Mouse (Mus musculus) CD4-positive, CD25-positive, alpha-beta regulatory T cell, adult 2 months (primary cell): ENCODE results near the gene Gngt1.

Experiments used
- DNase-seq: peaks from one replicate; pipeline ENCODE4 v3.0.0-alpha.2; 2012; ENCODE audit warnings: low read depth, low spot score

Gngt1 gene

DNA sequence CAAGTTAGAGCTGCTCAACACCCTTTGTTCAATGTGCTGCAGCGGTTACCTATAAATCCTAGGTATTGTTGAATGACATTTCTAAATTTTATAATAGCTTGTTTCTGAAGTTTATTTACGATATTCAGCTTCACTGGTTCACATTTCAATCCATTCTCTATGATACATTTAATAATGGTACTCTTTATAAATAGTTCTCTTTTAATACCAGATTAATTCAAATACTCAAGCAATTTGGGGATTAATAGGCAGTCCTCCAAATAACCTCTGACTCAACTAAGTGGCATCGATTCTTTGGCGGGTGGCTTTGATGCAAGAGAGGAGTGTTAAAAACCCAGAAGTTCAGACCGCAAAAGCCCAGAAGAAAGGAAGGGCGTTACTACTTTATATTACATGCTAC, at the start of gene Gngt1:
Gene Gngt1, plus strand, starts transcription at position 301 of the 400 bp plus-strand sequence.
- DNase-seq: no peak

GRCm38 (mm10) chr6:3954969-3955368, 38.6 kb upstream of the Gngt1 start:
- DNase-seq: no peak

DNA sequence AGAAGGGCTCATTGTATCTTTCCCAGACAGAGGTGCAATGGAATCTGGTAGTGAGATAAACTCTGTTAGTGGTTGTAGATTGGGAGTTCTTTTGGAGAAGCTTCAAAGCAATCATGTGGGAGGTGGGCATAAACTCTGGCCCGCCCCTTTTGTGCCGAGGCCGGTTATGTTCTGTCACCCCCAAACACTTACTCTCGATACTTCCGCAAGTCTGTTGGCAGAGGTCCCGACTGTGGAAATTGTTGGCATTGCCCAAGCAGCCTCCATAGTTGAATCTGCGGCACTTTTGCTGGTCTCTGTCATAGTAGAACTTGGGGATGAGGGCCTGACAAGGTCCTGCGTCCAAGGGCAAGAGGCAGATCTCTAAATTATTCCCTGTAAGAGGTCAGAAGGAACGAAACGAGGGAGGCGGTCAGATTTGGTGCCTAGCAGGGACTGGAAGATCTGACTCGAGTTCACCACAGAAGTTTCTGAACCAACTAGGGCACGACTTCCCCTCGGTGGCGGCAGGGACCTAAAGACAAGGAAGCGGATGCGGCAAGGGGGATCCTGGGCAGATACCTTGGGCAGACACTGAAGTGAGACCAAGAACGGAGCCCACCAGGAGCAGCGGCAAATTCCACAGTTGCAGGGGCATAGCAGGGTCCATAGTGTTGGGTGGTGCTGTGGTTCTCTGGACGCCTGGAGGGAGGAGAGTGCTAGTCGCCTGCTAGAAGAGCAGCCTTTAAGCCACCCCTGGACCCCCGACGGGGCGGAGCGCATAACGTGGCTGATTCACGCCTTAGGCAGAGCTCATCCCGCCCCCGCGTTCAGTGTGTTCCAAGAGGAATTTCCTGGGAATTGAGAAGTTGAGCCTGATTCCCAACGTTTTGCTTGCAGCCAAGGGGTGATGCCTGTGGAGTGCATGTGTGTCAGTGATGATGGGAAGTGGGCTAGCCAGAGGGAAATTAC, 25.6 kb upstream of the Gngt1 start:
- no peak for DNase-seq

GRCm38 (mm10) chr6:3973679-3974078, 19.9 kb upstream of the Gngt1 start:
- DNase-seq: no peak

DNA sequence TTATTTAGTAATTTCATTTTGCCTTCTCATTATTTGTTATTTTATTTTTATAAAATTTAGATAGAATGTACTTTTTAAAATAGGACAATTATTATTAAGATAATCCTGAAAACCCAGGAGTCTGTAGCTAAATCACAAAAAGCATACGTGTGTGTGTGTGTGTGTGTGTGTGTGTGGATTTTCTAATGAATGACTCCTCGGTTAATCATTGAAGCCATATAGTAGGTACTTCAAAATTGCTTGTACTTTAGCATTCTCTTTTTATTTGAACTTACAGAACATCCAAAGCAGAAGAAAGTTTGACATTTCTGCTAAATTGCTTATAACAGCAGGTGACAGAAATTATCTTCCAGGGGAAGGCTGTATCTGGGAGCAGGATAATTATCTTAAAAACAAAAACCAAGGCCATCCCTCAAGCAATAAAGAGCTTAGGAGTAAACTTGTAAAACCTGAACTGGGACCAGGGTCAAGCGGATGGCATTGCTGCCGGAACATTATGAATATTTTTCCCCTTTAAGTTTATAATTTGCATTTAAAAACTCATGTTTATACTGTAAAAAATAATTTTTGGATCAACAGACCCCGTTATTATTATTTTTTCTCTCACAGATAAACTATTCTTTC, 10.8 kb upstream of the Gngt1 start:
- no peak for DNase-seq

GRCm38 (mm10) chr6:3988750-3989149, 4.8 kb upstream of the Gngt1 start, which contains the start of gene Tfpi2:
Gene Tfpi2, minus strand, starts transcription at chr6:3988919.
- DNase-seq: no peak

DNA sequence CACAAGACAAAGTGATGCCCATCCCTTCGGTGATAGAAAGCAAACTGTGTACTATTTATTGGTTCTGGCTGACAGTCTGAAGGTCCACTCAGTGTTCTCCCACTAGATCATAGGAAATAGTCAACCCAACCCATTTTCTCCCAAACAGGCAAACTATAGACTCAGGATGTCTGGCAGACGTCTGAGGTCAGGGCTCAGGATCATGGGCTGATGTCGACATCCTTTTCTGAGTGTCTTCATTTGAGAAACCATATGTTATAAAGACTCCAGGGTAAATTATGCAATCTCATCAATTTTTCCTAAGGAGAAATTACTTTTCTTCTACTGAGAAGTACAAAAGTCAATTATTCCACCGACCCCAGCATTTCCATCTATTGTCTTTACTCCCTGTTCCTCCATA, 4.5 kb downstream of the Gngt1 start:
- DNase-seq: no peak

GRCm38 (mm10) chr6:3999296-3999695, 5.7 kb downstream of the Gngt1 start:
- DNase-seq: no peak

- DNase-seq: no peak
These were observed 7.1 kb downstream of the Gngt1 start for GRCm38 (mm10) chr6:4000716-4001115.

- DNase-seq: no peak
These were observed 9.9 kb downstream of the Gngt1 start for GRCm38 (mm10) chr6:4003445-4003844.

DNA sequence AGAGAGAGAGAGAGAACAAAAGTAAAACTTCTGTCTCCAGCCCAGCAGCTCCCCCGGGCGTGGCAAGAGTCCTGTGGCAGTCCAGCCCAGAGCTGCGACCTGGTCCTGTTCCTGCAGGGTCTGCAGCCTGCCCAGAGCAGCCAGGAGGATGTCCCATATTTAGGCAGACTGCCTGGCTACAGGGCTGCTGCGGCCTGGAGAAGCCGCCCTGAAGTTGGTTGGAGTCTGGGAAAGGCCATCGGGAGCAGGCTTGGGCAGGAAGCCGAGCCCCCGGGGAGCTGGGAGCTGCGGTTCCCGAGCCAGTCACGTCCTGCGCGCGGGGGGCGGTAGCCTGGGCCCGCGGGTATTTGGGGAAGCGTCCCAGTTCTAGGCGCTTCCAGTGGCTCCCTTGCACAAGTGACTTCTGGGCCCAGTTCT, 10.3 kb downstream of the Gngt1 start, which contains the start of gene Gng11:
Gene Gng11, plus strand, starts transcription at position 15 of the 417 bp plus-strand sequence.
- DNase-seq: no peak

GRCm38 (mm10) chr6:4004808-4005207, 11.2 kb downstream of the Gngt1 start:
- DNase-seq: no peak

DNA sequence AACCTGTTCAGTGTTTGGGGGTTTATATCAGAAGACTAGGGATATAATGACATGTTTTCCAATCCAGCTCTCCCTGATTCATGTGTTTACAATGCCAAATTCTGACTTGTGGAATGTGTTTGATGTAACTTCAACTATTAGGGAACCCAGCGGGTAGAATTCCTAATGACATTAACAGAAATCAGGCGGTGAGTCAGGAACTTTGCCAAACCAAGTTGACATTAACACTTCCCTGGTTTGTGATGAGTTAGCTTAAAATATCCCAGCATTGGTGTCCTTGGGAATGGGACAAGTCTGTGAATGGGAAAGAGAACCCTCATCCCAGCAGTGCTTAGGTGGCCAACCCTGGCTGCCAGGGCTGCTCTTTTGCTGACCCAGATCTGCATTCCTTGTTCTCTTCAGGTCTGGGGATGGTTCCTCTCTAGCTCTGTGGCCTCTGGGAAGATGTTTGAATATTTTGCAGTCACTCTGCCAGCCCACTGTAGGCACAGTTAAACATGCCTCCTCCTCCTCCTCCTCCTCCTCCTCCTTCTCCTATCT, 15.0 kb downstream of the Gngt1 start:
- no peak for DNase-seq

GRCm38 (mm10) chr6:4009548-4009947, 16.0 kb downstream of the Gngt1 start:
- DNase-seq: no peak

GRCm38 (mm10) chr6:4022645-4023044, 29.1 kb downstream of the Gngt1 start:
- DNase-seq: no peak

DNA sequence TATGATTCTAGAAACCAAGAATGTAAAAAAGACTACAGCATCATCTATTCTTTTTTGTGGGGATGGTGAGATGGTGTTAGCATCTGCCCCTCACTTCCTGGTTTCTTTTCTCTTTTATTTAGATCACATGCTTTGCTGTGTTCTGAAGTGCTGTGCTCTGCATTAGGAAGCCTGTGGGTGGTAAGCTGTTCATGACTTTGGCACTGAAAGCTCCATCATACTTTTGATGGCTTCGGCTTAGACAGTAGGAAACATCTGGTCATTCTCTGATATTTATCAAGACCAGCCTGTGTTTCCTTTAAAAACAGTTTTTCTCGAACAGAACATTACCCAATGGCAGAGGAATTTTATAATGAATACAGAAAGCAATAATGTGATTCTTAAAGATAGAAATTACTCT, 32.8 kb downstream of the Gngt1 start:
- no peak for DNase-seq

DNA sequence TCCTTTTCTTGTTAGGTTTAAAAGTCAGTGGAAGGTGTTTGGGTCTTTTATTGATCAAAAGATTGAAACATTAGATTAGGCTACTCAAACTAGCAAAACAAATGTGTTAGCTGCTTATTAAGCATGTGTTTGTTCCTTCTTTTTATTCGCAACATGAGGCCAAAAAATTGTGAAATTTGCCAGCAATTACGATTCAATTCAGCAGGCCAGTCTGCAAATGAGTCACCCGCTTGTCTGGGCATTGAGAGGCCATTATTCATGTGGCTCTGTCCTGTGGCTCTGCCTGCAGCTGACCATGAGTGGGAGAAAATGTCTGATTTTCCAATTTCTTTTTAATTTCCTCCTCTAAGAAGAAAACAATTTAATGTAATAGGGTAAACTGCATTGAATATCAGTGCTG, 37.4 kb downstream of the Gngt1 start:
- no peak for DNase-seq

GRCm38 (mm10) chr6:4041821-4042220, 48.2 kb downstream of the Gngt1 start:
- no peak for DNase-seq
